Mouse (Mus musculus): ENCODE measurements around the gene Dcun1d4. TPM values are rescaled to one million over a fixed set of nuclear protein-coding genes. Genes with fewer than 3 reads are reported as not detected.

Dcun1d4 gene
- 1 to 10 TPM; 5.8 to 5.9 TPM for total RNA-seq (2023)

DNA sequence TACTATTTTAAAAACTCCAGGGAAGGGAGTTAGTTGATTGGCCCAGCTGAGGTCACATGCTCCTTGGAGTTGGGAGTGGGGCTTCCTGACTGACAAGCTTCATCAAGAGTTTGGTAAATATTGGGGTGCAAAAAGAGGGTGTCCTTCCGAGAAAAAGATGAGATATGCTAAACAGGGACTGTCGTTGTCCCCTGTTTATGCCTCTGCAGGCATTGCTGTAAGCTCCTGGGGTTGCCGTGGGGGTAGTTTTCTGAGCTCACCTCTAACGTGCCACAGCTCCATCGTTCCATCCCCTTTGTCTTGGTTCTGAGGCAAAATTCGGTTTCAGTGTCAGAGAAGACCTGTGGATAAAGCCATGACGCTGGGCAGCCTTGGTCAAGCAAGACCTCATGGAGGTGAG lies at the start of gene Dcun1d4:
Dcun1d4 (plus strand) TSS at position 301 of the 400 bp plus-strand sequence.

Other genes with a start within 250 kb of the Dcun1d4 start
- 100 to 1,000 TPM in 1 of 2 experiments, 10 to 100 TPM in 1; 87.0 to 100 TPM for gene Fryl, start 224.4 kb upstream of the Dcun1d4 start, total RNA-seq (2023)
- gene Ociad1, start 188.2 kb upstream of the Dcun1d4 start, total RNA-seq (2023) = 100 to 1,000 TPM; 135 to 142 TPM
- not detected for gene Ociad2, start 140.0 kb upstream of the Dcun1d4 start, total RNA-seq (2023)
- not detected for gene Cwh43, start 74.9 kb upstream of the Dcun1d4 start, total RNA-seq (2023)
- gene Lrrc66, start 151.5 kb downstream of the Dcun1d4 start, total RNA-seq (2023) = not detected
- 1 to 10 TPM; 3.6 to 4.3 TPM for gene Sgcb, start 166.8 kb downstream of the Dcun1d4 start, total RNA-seq (2023)
- not detected for gene Spata18, start 170.4 kb downstream of the Dcun1d4 start, total RNA-seq (2023)